Mouse (Mus musculus): ENCODE results near the gene Vps33a. TPM values are rescaled to one million over a fixed set of nuclear protein-coding genes. Genes with fewer than 3 reads are reported as not detected.

Vps33a gene
- total RNA-seq (2017), result 25.3 and 28.9 TPM in 2 replicates

DNA sequence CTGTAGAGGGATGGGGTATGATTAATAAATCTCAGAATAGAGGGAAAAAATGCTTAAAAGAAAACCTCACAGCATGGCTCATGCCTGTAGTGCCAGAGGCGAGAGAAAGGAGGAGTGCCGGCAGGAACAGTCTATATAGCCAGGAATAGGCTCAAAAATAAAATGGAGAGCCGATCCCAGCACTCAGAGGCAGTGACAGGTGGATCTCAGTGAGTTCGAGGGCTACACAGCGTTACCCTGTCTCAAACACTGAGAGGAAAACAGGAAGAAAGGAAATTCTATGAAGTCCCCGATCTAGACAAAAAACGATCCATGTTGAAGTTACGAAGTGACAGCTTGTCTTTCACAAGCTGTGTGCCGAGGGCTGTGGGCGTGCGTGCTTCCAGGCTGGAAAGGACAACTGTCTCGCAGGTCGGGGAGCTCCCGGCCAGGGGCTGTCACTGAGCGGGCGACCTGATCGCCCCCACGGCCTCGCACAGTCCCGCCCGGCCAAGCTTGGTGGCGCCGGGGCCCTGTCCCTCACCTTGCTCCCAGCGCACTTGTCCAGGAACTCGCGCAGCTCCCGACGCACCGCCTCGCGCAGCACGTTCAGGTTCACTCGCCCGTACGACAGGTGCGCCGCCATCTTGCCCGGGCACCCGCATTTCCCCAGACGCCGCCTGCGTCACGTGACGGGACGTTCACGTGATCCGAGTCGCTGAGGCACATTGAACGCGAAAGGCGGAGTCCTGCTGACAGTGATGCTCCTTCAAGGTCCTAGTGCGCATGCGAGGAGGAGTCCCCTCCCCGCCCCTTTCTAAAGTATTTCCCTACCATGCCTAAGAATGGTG lies at the start of gene Vps33a:
Vps33a (minus strand) TSS at position 682 of the 830 bp plus-strand sequence.
- peak; percentile 96 for ATAC-seq (ENCODE audit: extremely low read depth, insufficient number of reproducible peaks, low FRiP score, poor library complexity, severe bottlenecking)

DNA sequence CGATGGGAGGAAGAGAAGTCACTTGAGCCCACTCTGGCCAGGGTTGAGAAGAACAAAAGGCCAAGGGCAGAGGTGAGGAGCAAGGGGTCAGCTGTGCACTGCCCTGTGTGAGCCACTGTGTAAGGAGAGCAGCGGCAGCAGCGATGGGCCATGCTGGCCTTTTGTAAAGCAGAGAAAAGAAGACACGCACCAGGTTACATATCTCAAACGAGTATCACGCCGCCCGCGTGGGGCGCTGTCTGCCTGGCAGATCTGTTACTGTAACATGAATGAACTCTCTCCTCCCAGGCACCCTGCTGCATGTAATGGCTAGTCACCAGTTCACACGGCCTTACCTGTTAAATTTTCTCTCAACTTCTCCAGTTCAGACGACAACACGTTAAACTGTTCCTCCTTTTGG lies 49.6 kb upstream of the Vps33a start:
- no peak for ATAC-seq (ENCODE audit: extremely low read depth, insufficient number of reproducible peaks, low FRiP score, poor library complexity, severe bottlenecking)

DNA sequence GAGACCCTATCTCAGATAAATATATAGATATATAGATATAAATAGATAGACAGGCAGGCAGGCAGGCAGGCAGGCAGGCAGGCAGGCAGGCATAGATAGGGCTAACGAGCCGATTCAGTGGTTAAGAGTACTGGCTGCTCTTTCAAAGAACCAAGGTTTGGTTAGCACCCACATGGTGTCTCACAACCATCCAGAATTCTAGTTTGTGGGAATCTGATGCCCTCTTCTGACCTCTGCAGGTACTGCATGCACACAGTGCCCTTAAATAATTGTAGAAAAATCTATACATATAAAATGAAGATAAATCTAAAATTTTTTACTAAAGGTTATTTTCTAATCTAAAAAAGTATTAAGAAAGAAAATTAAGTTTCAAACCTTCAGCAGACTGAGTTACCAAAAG lies 45.7 kb upstream of the Vps33a start:
- ATAC-seq (ENCODE audit: extremely low read depth, insufficient number of reproducible peaks, low FRiP score, poor library complexity, severe bottlenecking), result no peak

- ATAC-seq (ENCODE audit: extremely low read depth, insufficient number of reproducible peaks, low FRiP score, poor library complexity, severe bottlenecking), result no peak
Observed at GRCm38 (mm10) chr5:123614246-123614645, 41.4 kb upstream of the Vps33a start.

DNA sequence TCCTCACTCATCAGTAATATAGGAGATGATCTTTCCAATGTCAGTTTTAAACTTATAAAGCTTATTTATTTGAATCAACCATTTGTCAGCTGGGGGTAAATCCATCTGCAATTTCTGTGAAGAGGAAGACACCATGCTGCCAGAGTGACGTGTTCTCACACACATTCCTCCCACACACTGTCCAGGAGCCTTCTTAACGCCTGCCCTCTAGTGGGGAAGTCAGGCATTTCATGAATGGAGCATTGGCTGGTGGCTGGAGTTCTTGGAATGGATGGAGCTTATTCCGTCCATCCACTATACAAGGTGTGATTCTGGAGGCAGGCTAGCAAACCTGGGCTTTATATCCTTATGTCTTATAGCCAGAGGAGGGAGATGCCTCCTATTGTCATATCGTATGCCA lies 37.0 kb upstream of the Vps33a start:
- peak; percentile 54; the same call in 1 of the 2 replicates for ATAC-seq (ENCODE audit: extremely low read depth, insufficient number of reproducible peaks, low FRiP score, poor library complexity, severe bottlenecking)

DNA sequence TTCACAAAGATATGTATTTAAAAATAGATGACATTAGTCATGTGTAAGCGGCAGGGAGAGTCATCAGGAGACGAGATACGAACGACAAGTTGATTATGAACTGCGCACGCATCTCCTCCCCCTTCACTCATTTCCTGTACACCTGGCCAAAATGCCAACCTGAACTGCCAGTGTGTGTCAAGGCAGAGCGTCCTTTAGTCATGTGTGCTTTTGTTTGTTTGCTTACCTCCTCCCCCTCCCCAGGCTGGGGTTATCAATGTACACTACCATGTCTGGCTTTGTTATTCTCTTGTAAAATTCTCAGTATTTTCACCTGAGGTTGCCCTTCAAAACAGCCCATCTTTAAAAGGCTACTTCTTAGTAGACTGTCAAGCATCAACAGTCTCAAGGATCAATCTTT lies 36.6 kb upstream of the Vps33a start:
- ATAC-seq (ENCODE audit: extremely low read depth, insufficient number of reproducible peaks, low FRiP score, poor library complexity, severe bottlenecking), result no peak

GRCm38 (mm10) chr5:123607211-123607669 lies 34.4 kb upstream of the Vps33a start:
- no peak for ATAC-seq (ENCODE audit: extremely low read depth, insufficient number of reproducible peaks, low FRiP score, poor library complexity, severe bottlenecking)

GRCm38 (mm10) chr5:123603496-123603895 lies 30.7 kb upstream of the Vps33a start:
- ATAC-seq (ENCODE audit: extremely low read depth, insufficient number of reproducible peaks, low FRiP score, poor library complexity, severe bottlenecking), result no peak

- ATAC-seq (ENCODE audit: extremely low read depth, insufficient number of reproducible peaks, low FRiP score, poor library complexity, severe bottlenecking), result no peak
Observed at GRCm38 (mm10) chr5:123602174-123602573, 29.3 kb upstream of the Vps33a start.

GRCm38 (mm10) chr5:123599319-123599718 lies 26.5 kb upstream of the Vps33a start:
- ATAC-seq (ENCODE audit: extremely low read depth, insufficient number of reproducible peaks, low FRiP score, poor library complexity, severe bottlenecking), result no peak

DNA sequence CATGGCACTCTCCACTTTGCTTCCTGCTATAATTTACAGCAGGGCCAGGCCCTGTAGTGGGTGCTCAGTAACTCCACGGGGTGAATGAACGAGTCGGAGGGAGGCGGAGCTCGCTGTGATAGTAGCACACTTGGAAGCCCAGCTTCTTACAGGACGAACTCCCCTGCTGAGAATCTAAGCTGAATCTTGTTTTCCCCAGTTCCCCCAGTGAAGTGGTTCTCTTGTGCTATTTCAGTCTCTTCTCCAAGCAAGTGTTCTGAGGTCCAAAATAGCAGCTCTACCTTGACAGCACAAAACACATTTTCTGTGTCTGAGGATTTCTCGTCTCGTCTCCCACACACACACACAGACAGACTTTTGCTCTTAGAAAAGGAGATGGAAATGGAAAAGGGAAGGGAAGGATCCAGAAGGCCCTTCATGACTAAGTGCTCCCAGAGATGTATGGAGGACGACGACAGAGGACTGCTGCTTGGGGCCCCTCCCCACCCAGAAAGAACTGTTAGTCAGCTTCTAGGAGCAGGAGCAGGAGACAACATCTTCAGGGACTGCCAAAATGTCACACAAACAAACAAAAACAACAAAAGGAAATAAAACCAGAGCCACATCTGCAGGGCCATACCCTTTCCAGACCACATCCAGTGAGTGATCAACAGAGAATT lies 20.9 kb upstream of the Vps33a start:
- no peak for ATAC-seq (ENCODE audit: extremely low read depth, insufficient number of reproducible peaks, low FRiP score, poor library complexity, severe bottlenecking)

- ATAC-seq (ENCODE audit: extremely low read depth, insufficient number of reproducible peaks, low FRiP score, poor library complexity, severe bottlenecking), result no peak
Observed at GRCm38 (mm10) chr5:123580043-123580442, 7.2 kb upstream of the Vps33a start.

DNA sequence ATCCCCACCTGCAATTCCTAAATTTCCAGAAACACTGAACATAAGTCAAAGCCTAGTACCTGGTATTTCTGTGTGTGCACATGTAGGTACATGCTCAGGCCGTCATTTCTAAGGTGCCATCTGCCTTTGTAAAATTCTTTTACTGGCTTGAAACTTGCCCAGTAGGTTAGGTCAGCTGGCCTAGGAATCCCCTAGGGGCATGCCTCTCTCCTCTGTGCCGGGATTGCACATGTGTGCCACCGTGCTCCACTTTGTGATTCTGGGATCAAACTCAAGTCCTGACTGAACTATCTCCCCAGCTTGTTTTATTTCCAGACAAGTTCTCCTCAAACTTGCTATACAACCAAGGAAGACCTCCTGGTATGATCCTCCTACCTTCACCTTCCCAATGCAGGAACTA lies 3.9 kb upstream of the Vps33a start:
- ATAC-seq (ENCODE audit: extremely low read depth, insufficient number of reproducible peaks, low FRiP score, poor library complexity, severe bottlenecking), result no peak

DNA sequence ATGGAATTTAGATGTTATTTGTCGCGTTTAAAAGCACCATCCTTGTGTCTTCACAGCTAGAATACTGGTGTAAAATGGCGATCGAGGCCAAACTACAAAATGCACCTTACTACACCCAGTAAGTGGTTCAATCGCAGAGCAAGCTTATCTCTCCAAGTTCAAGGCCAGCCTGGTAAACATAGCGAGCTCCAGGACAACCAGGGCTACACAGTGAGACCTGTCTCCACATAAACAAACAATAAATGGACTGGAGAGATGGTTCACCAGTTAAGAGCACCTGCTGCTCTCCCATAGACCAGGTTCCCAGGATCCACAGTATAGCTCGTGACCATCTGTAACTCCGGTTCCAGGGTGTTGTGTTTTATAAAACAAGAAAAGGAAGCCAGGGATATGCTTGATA lies 524 bp upstream of the Vps33a start:
- ATAC-seq (ENCODE audit: extremely low read depth, insufficient number of reproducible peaks, low FRiP score, poor library complexity, severe bottlenecking), result no peak

DNA sequence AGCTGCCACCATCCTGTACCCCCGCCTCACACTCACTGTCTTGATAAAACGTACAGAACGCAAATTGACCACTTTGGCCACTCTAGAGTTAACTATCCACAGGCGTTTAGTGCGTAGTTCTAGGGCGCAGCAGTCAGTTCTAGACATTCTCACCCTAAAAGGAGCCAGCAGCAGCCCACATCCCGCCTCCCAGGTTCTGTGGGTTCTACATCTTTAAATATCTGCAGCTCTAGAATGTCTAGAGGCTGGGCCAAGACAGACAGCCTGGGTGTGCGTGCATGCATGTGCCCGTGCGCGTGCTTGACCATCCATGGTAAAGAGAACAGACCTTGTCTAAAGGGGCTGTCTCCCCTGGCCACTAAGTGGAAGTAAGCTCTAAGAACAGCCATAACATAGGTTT lies 11.7 kb downstream of the Vps33a start:
- no peak for ATAC-seq (ENCODE audit: extremely low read depth, insufficient number of reproducible peaks, low FRiP score, poor library complexity, severe bottlenecking)

DNA sequence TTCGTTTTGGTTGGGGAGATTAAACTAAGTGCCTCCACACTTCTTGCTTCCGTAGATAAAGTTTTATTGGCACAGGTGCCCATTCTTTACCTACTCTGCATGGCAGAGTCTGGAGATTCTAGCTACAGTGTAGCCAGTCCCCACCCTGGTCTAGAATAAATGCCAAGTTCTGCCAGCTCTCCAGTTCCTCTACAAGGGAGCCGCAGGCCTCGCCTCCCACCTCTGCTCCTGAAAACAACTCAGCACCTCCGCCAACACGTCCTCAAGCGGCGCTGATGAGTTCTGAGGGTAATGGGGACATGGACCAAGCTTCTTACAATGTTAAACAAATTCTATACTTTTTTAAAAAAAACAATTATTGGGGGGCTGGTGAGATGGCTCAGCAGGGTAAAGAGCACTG lies 13.2 kb downstream of the Vps33a start:
- no peak for ATAC-seq (ENCODE audit: extremely low read depth, insufficient number of reproducible peaks, low FRiP score, poor library complexity, severe bottlenecking)

DNA sequence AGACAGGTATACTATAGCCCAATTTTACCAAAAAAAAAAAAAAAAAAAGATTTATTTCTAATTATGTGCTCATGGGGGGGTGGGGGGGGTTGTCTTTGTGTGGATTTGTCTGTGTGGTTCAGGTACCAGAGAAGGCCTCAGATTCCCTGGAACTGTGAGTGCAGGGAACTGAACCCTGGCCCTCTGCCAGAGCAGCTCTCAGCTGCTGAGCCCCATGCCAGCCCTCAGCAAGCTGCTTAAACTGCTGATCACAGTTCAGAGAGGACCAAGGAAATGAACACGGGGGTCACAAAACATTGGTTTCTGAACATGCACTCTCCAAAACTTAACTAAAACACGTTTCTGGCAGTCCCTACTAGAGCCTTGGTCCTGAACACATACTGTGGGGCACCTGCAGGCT lies 16.4 kb downstream of the Vps33a start:
- no peak for ATAC-seq (ENCODE audit: extremely low read depth, insufficient number of reproducible peaks, low FRiP score, poor library complexity, severe bottlenecking)

GRCm38 (mm10) chr5:123555693-123556092 lies 17.1 kb downstream of the Vps33a start:
- no peak for ATAC-seq (ENCODE audit: extremely low read depth, insufficient number of reproducible peaks, low FRiP score, poor library complexity, severe bottlenecking)

- no peak for ATAC-seq (ENCODE audit: extremely low read depth, insufficient number of reproducible peaks, low FRiP score, poor library complexity, severe bottlenecking)
Observed at GRCm38 (mm10) chr5:123533801-123534200, 39.0 kb downstream of the Vps33a start.

- no peak for ATAC-seq (ENCODE audit: extremely low read depth, insufficient number of reproducible peaks, low FRiP score, poor library complexity, severe bottlenecking)
Observed at GRCm38 (mm10) chr5:123530056-123530455, 42.8 kb downstream of the Vps33a start.
